Mouse (Mus musculus): ENCODE results near the gene Elavl1. TPM values are rescaled to one million over a fixed set of nuclear protein-coding genes. Genes with fewer than 3 reads are reported as not detected.

The Elavl1 gene
- polyA plus RNA-seq, 1 experiment = 28.2 TPM

DNA sequence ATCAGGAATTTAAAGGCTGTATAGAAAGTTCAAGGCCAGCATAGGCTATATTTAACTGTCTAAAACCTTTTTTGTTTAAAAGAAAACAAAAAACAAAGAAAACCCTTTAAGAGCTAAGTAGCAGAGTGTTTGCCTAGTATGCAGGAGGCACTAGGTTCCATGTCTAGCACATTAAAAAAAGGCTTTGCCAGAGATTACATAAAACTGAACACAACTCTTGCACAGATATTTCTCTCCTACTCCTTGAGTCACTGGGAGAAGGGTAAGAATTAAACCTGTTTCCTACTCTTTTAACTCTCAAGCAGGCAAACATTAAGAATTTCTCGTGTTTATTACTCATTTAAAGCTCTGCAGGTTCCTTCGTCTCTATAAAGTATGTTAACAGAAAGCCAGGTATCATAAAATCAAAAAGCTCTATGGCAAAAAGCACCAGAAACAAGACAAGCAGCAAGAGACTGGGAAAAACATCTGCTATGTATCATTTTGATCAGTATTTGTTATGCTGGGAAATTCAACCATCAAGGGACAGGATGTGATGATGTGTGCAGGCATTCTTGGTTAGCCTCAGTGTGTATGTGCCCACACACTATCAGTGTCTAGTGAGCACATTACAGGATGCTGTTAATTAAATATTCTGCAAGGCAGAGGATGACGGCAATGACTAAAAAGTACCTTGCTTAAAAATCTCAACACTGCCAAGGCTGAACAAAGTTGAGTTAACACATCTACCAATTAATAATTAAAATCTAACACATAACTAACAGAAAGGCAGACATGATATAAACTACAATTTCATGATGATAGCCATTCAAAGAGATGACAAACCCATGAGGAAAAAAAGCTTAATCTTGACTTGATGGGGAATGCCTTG, 11.7 kb downstream of the Elavl1 start:
- TF ChIP-seq CTCF (IDR thresholded peaks at IDR 0.05; ENCODE audit: control insufficient read depth, insufficient read depth, insufficient replicate concordance, low read depth, low read length) (no peak), POLR2A (IDR thresholded peaks at IDR 0.05; ENCODE audit: control insufficient read depth, low read depth, low read length) (no peak)
- no peak overlapping the region for H3K4me3 ChIP-seq (ENCODE audit: control insufficient read depth, low read depth, low read length)
- peaks cover 1% of the 10 kb centered on the region; the same call in 1 of the 2 replicates for H3K36me3 ChIP-seq (ENCODE audit: control insufficient read depth, insufficient read depth, low read length)
- no peaks in the 10 kb centered on the region for H3K4me1 ChIP-seq (ENCODE audit: control insufficient read depth, insufficient read depth, low read length)
- H3K27me3 ChIP-seq (ENCODE audit: control insufficient read depth, insufficient read depth, low read length) = no peaks in the 10 kb centered on the region
- H3K27ac ChIP-seq (ENCODE audit: control insufficient read depth, insufficient read depth, low read depth, low read length) = no peak overlapping the region

GRCm38 (mm10) chr8:4312104-4312503, 13.1 kb downstream of the Elavl1 start:
- peaks cover 1% of the 10 kb centered on the region; the same call in 1 of the 2 replicates for H3K36me3 ChIP-seq (ENCODE audit: control insufficient read depth, insufficient read depth, low read length)
- no peaks in the 10 kb centered on the region for H3K4me1 ChIP-seq (ENCODE audit: control insufficient read depth, insufficient read depth, low read length)
- H3K27ac ChIP-seq (ENCODE audit: control insufficient read depth, insufficient read depth, low read depth, low read length) = no peak overlapping the region
- H3K4me3 ChIP-seq (ENCODE audit: control insufficient read depth, low read depth, low read length) = no peak overlapping the region
- TF ChIP-seq CTCF (IDR thresholded peaks at IDR 0.05; ENCODE audit: control insufficient read depth, insufficient read depth, insufficient replicate concordance, low read depth, low read length) (no peak), POLR2A (IDR thresholded peaks at IDR 0.05; ENCODE audit: control insufficient read depth, low read depth, low read length) (no peak)
- H3K27me3 ChIP-seq (ENCODE audit: control insufficient read depth, insufficient read depth, low read length) = no peaks in the 10 kb centered on the region

GRCm38 (mm10) chr8:4305838-4306237, 19.4 kb downstream of the Elavl1 start:
- TF ChIP-seq CTCF (IDR thresholded peaks at IDR 0.05; ENCODE audit: control insufficient read depth, insufficient read depth, insufficient replicate concordance, low read depth, low read length) (no peak), POLR2A (IDR thresholded peaks at IDR 0.05; ENCODE audit: control insufficient read depth, low read depth, low read length) (no peak)
- H3K36me3 ChIP-seq (ENCODE audit: control insufficient read depth, insufficient read depth, low read length) = peaks cover 3% of the 10 kb centered on the region
- no peak overlapping the region for H3K4me3 ChIP-seq (ENCODE audit: control insufficient read depth, low read depth, low read length)
- no peaks in the 10 kb centered on the region for H3K4me1 ChIP-seq (ENCODE audit: control insufficient read depth, insufficient read depth, low read length)
- no peaks in the 10 kb centered on the region for H3K27me3 ChIP-seq (ENCODE audit: control insufficient read depth, insufficient read depth, low read length)
- no peak overlapping the region for H3K27ac ChIP-seq (ENCODE audit: control insufficient read depth, insufficient read depth, low read depth, low read length)

- TF ChIP-seq CTCF (IDR thresholded peaks at IDR 0.05; ENCODE audit: control insufficient read depth, insufficient read depth, insufficient replicate concordance, low read depth, low read length) (no peak), POLR2A (IDR thresholded peaks at IDR 0.05; ENCODE audit: control insufficient read depth, low read depth, low read length) (no peak)
- Histone ChIP-seq H3K27ac (ENCODE audit: control insufficient read depth, insufficient read depth, low read depth, low read length) (no peak overlapping the region), H3K4me1 (ENCODE audit: control insufficient read depth, insufficient read depth, low read length) (no peaks in the 10 kb centered on the region), H3K27me3 (ENCODE audit: control insufficient read depth, insufficient read depth, low read length) (no peaks in the 10 kb centered on the region), H3K4me3 (ENCODE audit: control insufficient read depth, low read depth, low read length) (no peak overlapping the region), H3K36me3 (ENCODE audit: control insufficient read depth, insufficient read depth, low read length) (peaks cover 5% of the 10 kb centered on the region)
Measured at GRCm38 (mm10) chr8:4304124-4304547, 21.1 kb downstream of the Elavl1 start.

DNA sequence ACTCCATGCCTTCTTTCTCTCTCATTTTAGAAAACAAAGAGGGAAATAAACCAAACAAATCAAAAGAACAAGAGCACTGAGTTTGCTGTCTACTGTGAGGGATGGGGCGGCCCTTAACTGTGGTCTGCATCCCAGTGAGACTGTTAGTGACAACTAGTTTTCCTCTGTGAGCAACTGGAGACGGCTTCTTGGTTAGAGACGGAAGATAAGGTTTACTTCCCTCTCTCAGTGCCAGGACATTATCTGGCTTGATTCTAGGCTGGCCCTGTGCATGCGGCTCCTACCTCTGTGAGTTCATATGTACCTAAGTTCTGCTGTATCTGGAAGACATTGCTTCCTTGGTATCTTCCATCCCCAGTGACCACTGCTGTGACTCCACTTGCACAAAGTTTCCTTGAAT, 27.4 kb downstream of the Elavl1 start:
- Histone ChIP-seq H3K4me3 (ENCODE audit: control insufficient read depth, low read depth, low read length) (no peak overlapping the region), H3K27me3 (ENCODE audit: control insufficient read depth, insufficient read depth, low read length) (no peaks in the 10 kb centered on the region), H3K27ac (ENCODE audit: control insufficient read depth, insufficient read depth, low read depth, low read length) (no peak overlapping the region), H3K4me1 (ENCODE audit: control insufficient read depth, insufficient read depth, low read length) (no peaks in the 10 kb centered on the region), H3K36me3 (ENCODE audit: control insufficient read depth, insufficient read depth, low read length) (peaks cover 2% of the 10 kb centered on the region)
- TF ChIP-seq CTCF (IDR thresholded peaks at IDR 0.05; ENCODE audit: control insufficient read depth, insufficient read depth, insufficient replicate concordance, low read depth, low read length) (no peak), POLR2A (IDR thresholded peaks at IDR 0.05; ENCODE audit: control insufficient read depth, low read depth, low read length) (no peak)

DNA sequence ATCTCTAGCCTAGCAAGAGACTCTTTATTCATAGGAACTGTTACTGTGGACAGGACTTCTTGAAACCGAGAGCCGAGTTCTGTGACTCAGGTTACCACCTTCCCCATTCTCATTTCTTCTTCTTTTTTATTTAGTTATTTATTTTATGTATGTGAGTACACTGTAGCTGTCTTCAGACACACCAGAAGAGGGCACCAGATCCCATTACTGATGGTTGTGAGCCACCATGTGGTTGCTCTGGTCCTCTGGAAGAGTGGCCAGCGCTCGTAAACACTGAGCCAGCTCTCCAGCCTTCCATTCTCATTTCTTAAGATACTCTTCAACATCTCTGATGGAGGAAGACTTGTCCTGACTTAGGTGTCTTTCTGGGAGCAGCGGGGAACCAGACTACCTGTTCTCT, 32.5 kb downstream of the Elavl1 start:
- Histone ChIP-seq H3K4me1 (ENCODE audit: control insufficient read depth, insufficient read depth, low read length) (no peaks in the 10 kb centered on the region), H3K27ac (ENCODE audit: control insufficient read depth, insufficient read depth, low read depth, low read length) (no peak overlapping the region), H3K36me3 (ENCODE audit: control insufficient read depth, insufficient read depth, low read length) (no peaks in the 10 kb centered on the region; the same call in 1 of the 2 replicates), H3K27me3 (ENCODE audit: control insufficient read depth, insufficient read depth, low read length) (no peaks in the 10 kb centered on the region), H3K4me3 (ENCODE audit: control insufficient read depth, low read depth, low read length) (no peak overlapping the region)
- TF ChIP-seq CTCF (IDR thresholded peaks at IDR 0.05; ENCODE audit: control insufficient read depth, insufficient read depth, insufficient replicate concordance, low read depth, low read length) (no peak), POLR2A (IDR thresholded peaks at IDR 0.05; ENCODE audit: control insufficient read depth, low read depth, low read length) (no peak)

DNA sequence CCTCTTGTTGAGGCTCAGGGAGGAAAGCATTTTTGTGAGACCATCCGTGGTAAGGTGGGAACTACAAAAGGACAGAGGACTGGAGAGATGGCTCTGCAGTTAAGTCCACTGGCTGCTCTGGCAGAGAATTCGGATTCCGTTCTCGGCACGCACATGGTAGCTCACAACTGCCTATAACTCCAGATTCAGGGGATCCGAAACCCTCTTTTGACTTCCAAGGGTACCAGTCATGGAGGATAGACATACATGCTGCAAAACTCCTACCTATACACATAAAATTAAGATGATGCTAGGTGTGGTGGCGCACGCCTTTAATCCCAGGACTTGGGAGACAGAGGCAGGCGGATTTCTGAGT, 49.1 kb downstream of the Elavl1 start:
- TF ChIP-seq POLR2A (IDR thresholded peaks at IDR 0.05; ENCODE audit: control insufficient read depth, low read depth, low read length) = no peak
- TF ChIP-seq CTCF (IDR thresholded peaks at IDR 0.05; ENCODE audit: control insufficient read depth, insufficient read depth, insufficient replicate concordance, low read depth, low read length) = no peak
- no peaks in the 10 kb centered on the region for H3K36me3 ChIP-seq (ENCODE audit: control insufficient read depth, insufficient read depth, low read length)
- H3K4me1 ChIP-seq (ENCODE audit: control insufficient read depth, insufficient read depth, low read length) = peaks cover 4% of the 10 kb centered on the region
- no peaks in the 10 kb centered on the region for H3K27me3 ChIP-seq (ENCODE audit: control insufficient read depth, insufficient read depth, low read length)
- peak overlapping the region; percentile 93 for H3K4me3 ChIP-seq (ENCODE audit: control insufficient read depth, low read depth, low read length)
- H3K27ac ChIP-seq (ENCODE audit: control insufficient read depth, insufficient read depth, low read depth, low read length) = peak overlapping the region; percentile 33; the same call in 1 of the 2 replicates
